Mouse (Mus musculus) G1E (cell line): ENCODE measurements around the gene Setd4. TPM values are rescaled to one million over a fixed set of nuclear protein-coding genes. Genes with fewer than 3 reads are reported as not detected.

Experiments
- ATAC-seq: 2 replicates; pipeline ENCODE4 v1.8.0; 2016; ENCODE audit warnings: mild to moderate bottlenecking; ENCODE audit not compliant: insufficient number of reproducible peaks, poor library complexity, low FRiP score, severe bottlenecking; ENCODE audit errors: extremely low read depth
- DNase-seq: peaks from one replicate; pipeline ENCODE4 v3.0.0; 2012; ENCODE audit warnings: low spot score
- H3K27me3 ChIP-seq: 2 replicates; pipeline ENCODE4 v1.6.1; 2012; ENCODE audit warnings: mild to moderate bottlenecking, low read length, inconsistent platforms; ENCODE audit not compliant: insufficient read depth
- H3K36me3 ChIP-seq: replicated peaks from 2 replicates; pipeline ENCODE3; 2012; ENCODE audit warnings: mild to moderate bottlenecking, inconsistent platforms
- H3K4me1 ChIP-seq: 2 replicates; pipeline ENCODE4 v1.6.1; 2012; ENCODE audit warnings: low read depth, low read length, inconsistent platforms, mixed read lengths; ENCODE audit not compliant: insufficient read depth
- H3K4me3 ChIP-seq: 2 replicates; pipeline ENCODE4 v1.5.1; 2012; ENCODE audit warnings: low read depth, mild to moderate bottlenecking, inconsistent platforms, low read length, moderate library complexity, mixed read lengths
- H3K9me3 ChIP-seq: replicated peaks from 2 replicates; pipeline ENCODE4 v1.6.1; 2012; ENCODE audit warnings: inconsistent platforms
- CTCF ChIP-seq: IDR thresholded peaks from 2 replicates; pipeline ENCODE4 v1.5.1; 2012; ENCODE audit warnings: low read depth, low read length, inconsistent platforms, mixed read lengths
- GATA1 ChIP-seq: IDR thresholded peaks from 2 replicates; pipeline ENCODE4 v1.6.1; 2012; ENCODE audit warnings: borderline replicate concordance, low read length, inconsistent platforms, mixed read lengths
- GATA2 ChIP-seq: IDR thresholded peaks from 2 replicates; pipeline ENCODE4 v1.6.1; 2012; ENCODE audit warnings: low read depth, low read length, inconsistent platforms, borderline replicate concordance
- POLR2AphosphoS5 ChIP-seq: IDR thresholded peaks from 2 replicates; pipeline ENCODE4 v1.6.1; 2012; ENCODE audit warnings: low read depth, low read length, inconsistent platforms; ENCODE audit not compliant: insufficient replicate concordance
- TAL1 ChIP-seq: conservative IDR thresholded peaks from 2 replicates; pipeline ENCODE4 v1.6.1; 2012; ENCODE audit warnings: low read depth, low read length, inconsistent platforms, mixed read lengths
- polyA plus RNA-seq: library from polyadenylated mRNA; stranded (reverse); fragments of >175 nt; gene quantifications from 2 replicates; pipeline ENCODE4 v1.2.3, GENCODE M21; 2012
- total RNA-seq, 2 experiments: library from RNA; stranded (forward) in 1 of 2; stranded (reverse) in 1 of 2; fragments of 200-1000 nt in 1 of 2; fragments of >200 nt in 1 of 2; fragmentation: Nextera tagmentation in 1 of 2; gene quantifications; 2 replicates each; pipeline ENCODE4 v1.2.3; 2014 to 2017

The Setd4 gene
- total and polyA plus RNA-seq, 3 experiments: 2.6 to 11.6 (median 6.8) TPM

DNA sequence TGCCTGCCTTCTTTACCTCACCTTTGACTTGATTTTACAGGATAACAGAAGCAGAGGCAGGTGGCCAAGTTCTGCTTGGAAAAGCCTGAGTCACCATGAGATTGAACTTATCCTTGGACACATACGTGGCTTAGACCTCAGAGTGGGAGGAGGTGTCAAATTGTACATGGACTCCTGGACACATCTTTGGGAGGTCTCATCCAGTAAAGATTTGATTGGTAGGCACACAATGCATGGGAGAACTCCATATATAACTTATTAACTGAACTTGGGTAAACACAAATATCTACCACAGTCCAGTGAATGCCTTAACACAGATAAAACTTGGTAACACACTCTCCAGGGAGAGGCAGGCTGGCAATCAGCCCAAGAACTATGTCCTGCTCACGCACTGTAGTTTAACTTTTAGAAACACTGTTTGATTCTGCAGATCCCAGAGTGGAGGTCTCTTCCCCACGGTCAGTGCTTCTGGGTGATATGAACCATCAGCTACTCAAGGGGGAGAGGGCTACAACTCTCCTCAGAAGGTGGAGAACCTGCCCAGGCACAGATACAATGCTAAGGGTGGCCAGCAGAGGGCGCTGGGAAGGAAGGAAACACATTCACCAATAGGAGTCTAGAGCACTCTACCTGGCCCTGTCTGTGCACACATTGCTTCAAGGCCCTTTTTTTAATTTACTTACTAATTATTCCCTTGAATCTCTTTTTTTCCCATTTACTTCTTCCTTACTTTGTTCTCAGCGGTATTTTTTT lies 11.4 kb upstream of the Setd4 start:
- Histone ChIP-seq H3K27me3 (no peaks in the 10 kb centered on the region), H3K36me3 (peaks cover 6% of the 10 kb centered on the region), H3K9me3 (no peaks in the 10 kb centered on the region), H3K4me1 (no peaks in the 10 kb centered on the region; the same call in 1 of the 2 replicates), H3K4me3 (no peak overlapping the region)
- DNase-seq (peak; percentile 47), ATAC-seq (peak; percentile 54; the same call in 1 of the 2 replicates)
- peak; percentile 84 for TF ChIP-seq CTCF
- no peak for TF ChIP-seq TAL1
- TF ChIP-seq GATA2: no peak
- TF ChIP-seq POLR2AphosphoS5: no peak

DNA sequence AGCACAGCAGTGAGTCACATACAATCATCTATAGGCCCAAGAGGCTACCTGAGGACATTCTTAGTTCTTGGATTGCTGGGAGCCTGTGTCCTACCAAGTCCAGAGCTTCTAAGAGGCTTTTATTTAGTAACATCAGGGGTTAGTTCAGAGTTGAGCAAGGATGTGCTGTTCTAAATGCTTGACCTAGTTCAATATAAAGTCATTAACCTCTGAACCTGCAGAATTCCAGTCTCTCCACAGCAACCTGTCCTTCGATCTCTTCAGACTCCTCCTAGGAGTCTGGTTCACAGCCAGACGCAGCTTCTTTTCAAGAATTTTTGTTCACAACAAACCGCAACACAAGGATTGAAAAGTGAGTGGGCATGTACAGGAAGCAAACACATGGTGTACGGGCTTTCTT lies 7.1 kb upstream of the Setd4 start:
- ATAC-seq (no peak), DNase-seq (no peak)
- Histone ChIP-seq H3K27me3 (peaks cover 3% of the 10 kb centered on the region), H3K9me3 (no peaks in the 10 kb centered on the region), H3K4me3 (no peak overlapping the region), H3K4me1 (peaks cover 21% of the 10 kb centered on the region), H3K36me3 (peaks cover 14% of the 10 kb centered on the region)
- TF ChIP-seq POLR2AphosphoS5: no peak
- no peak for TF ChIP-seq GATA1
- no peak for TF ChIP-seq CTCF
- TF ChIP-seq TAL1: no peak
- no peak for TF ChIP-seq GATA2

DNA sequence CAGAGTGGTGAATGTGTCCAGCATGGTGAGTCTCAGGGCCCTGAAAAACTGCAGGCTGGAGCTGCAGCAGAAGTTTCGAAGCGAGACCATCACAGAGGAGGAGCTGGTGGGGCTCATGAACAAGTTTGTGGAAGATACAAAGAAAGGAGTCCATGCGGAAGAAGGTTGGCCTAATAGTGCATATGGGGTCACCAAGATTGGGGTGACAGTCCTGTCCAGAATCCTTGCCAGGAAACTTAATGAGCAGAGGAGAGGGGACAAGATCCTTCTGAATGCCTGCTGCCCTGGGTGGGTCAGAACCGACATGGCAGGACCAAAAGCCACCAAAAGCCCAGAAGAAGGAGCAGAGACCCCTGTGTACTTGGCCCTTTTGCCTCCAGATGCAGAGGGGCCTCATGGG lies 5.9 kb upstream of the Setd4 start:
- peaks cover 14% of the 10 kb centered on the region for H3K36me3 ChIP-seq
- no peak overlapping the region for H3K4me3 ChIP-seq
- H3K27me3 ChIP-seq: peaks cover 4% of the 10 kb centered on the region
- TF ChIP-seq GATA2 (no peak), POLR2AphosphoS5 (no peak), TAL1 (no peak), CTCF (no peak), GATA1 (no peak)
- peaks cover 26% of the 10 kb centered on the region for H3K4me1 ChIP-seq
- DNase-seq (no peak), ATAC-seq (no peak)
- no peaks in the 10 kb centered on the region for H3K9me3 ChIP-seq

DNA sequence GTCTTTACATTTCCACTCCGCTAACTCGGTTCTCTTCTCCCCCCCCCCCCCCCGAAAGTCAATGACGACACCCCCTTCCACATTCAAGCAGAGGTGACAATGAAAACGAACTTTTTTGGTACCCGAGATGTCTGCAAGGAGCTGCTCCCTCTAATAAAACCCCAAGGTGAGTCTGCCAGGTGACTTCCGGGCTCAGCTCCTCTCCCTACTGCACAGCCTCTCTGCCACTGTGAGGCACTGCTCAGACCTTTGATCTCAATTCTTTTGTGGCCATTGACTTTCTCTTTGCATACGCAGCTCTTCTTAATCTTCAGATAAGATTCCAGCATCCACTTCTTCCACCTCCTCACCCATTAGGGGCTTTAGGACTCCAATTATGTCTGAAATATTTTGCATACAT lies 4.9 kb upstream of the Setd4 start:
- DNase-seq (no peak), ATAC-seq (no peak)
- H3K9me3 ChIP-seq: no peaks in the 10 kb centered on the region
- H3K4me1 ChIP-seq: peaks cover 36% of the 10 kb centered on the region
- TF ChIP-seq GATA1: no peak
- no peak for TF ChIP-seq GATA2
- TF ChIP-seq CTCF: no peak
- TF ChIP-seq POLR2AphosphoS5: no peak
- TF ChIP-seq TAL1: no peak
- no peak overlapping the region for H3K4me3 ChIP-seq
- H3K36me3 ChIP-seq: peaks cover 14% of the 10 kb centered on the region
- peaks cover 4% of the 10 kb centered on the region for H3K27me3 ChIP-seq

DNA sequence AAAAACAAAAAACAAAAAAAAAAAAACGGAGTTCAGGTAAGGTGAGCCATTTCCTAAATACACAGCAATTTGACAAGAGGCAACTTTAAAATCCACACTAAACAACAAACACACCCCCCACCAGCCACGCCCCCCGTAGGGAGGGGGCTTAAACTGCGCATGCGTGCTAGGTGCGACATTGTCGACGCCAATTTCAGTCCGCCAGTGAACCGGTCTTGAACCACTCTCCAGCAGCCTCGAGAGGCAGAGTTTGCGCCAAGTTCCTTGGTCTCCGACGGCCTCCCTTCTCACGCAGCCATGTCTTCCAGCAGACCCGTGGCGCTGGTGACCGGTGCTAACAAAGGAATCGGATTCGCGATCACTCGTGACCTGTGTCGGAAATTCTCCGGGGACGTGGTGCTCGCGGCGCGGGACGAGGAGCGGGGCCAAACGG lies 3.8 kb upstream of the Setd4 start:
- H3K27me3 ChIP-seq: peaks cover 4% of the 10 kb centered on the region
- DNase-seq (peak; percentile 78), ATAC-seq (peak; percentile 38; the same call in 1 of the 2 replicates)
- peaks cover 46% of the 10 kb centered on the region for H3K4me1 ChIP-seq
- peaks cover 14% of the 10 kb centered on the region for H3K36me3 ChIP-seq
- peak overlapping the region; percentile 83 for H3K4me3 ChIP-seq
- TF ChIP-seq CTCF: no peak
- H3K9me3 ChIP-seq: no peaks in the 10 kb centered on the region

DNA sequence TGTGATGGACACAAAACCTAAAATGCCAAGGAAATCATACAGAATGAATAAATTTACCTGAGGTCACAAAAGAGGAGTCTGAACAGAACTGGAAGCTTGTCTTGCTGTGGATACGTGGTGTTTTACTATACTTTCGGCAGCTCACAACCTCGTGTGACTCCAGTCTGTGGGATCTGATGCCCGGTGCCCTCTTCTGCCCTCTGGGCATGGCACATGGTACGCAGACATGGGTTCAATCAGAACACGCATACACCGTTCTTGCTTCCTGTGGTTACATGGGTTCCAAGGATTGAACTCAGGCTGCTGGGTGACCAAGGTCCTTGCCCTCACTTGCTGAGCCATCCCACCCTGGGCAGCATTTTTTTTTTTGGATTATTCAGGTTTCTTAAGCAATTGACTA lies 2.3 kb upstream of the Setd4 start:
- Histone ChIP-seq H3K4me1 (peaks cover 50% of the 10 kb centered on the region), H3K36me3 (peaks cover 15% of the 10 kb centered on the region), H3K27me3 (peaks cover 4% of the 10 kb centered on the region), H3K9me3 (no peaks in the 10 kb centered on the region), H3K4me3 (no peak overlapping the region)
- DNase-seq (no peak), ATAC-seq (no peak)
- TF ChIP-seq TAL1: no peak
- no peak for TF ChIP-seq POLR2AphosphoS5
- TF ChIP-seq GATA1: no peak
- TF ChIP-seq GATA2: no peak
- TF ChIP-seq CTCF: no peak
